Mouse (Mus musculus): ENCODE measurements at regions not wholly inside any gene's neighbourhood (a gene's known extent, or its start where the extent isn't known, plus 50 kb on each side); places are given as distances from the start of the nearest gene placed in this dataset.

- no peak for DNase-seq (ENCODE audit: low spot score)
Measured at GRCm38 (mm10) chr7:133468346-133468745, 133.6 kb downstream of the Tex36 start.

- no peak for DNase-seq (ENCODE audit: low spot score)
Measured at GRCm38 (mm10) chr7:133467579-133467978, 134.4 kb downstream of the Tex36 start.

GRCm38 (mm10) chr7:133459306-133459705 lies 142.7 kb downstream of the Tex36 start:
- no peak for DNase-seq (ENCODE audit: low spot score)

- no peak for DNase-seq (ENCODE audit: low spot score)
Measured at GRCm38 (mm10) chr7:133457436-133458324, 144.3 kb downstream of the Tex36 start.

GRCm38 (mm10) chr7:133450246-133450645 lies 151.7 kb downstream of the Tex36 start:
- DNase-seq (ENCODE audit: low spot score), result no peak

GRCm38 (mm10) chr7:133447079-133447478 lies 154.9 kb downstream of the Tex36 start:
- no peak for DNase-seq (ENCODE audit: low spot score)

- no peak for DNase-seq (ENCODE audit: low spot score)
Measured at GRCm38 (mm10) chr7:133441661-133442060, 160.3 kb downstream of the Tex36 start.

- no peak for DNase-seq (ENCODE audit: low spot score)
Measured at GRCm38 (mm10) chr7:133441169-133441568, 160.8 kb downstream of the Tex36 start.

GRCm38 (mm10) chr7:133440711-133441110 lies 161.2 kb downstream of the Tex36 start:
- DNase-seq (ENCODE audit: low spot score), result no peak

GRCm38 (mm10) chr7:133440086-133440485 lies 161.9 kb downstream of the Tex36 start:
- DNase-seq (ENCODE audit: low spot score), result no peak

- DNase-seq (ENCODE audit: low spot score), result no peak
Measured at GRCm38 (mm10) chr7:133438631-133439030, 163.3 kb downstream of the Tex36 start.

- DNase-seq (ENCODE audit: low spot score), result no peak
Measured at GRCm38 (mm10) chr7:133437866-133438265, 164.1 kb downstream of the Tex36 start.

- DNase-seq (ENCODE audit: low spot score), result no peak
Measured at GRCm38 (mm10) chr7:133435596-133436357, 166.2 kb downstream of the Tex36 start.

GRCm38 (mm10) chr7:133434027-133434820 lies 167.7 kb downstream of the Tex36 start:
- DNase-seq (ENCODE audit: low spot score), result no peak

- DNase-seq (ENCODE audit: low spot score), result no peak
Measured at GRCm38 (mm10) chr7:133432343-133432742, 169.6 kb downstream of the Tex36 start.

GRCm38 (mm10) chr7:133402072-133402471 lies 199.9 kb downstream of the Tex36 start:
- no peak for DNase-seq (ENCODE audit: low spot score)

GRCm38 (mm10) chr7:133400691-133401090 lies 201.3 kb downstream of the Tex36 start:
- no peak for DNase-seq (ENCODE audit: low spot score)

GRCm38 (mm10) chr7:133388716-133389115 lies 213.2 kb downstream of the Tex36 start:
- no peak for DNase-seq (ENCODE audit: low spot score)

GRCm38 (mm10) chr7:133382032-133382712 lies 219.8 kb downstream of the Tex36 start:
- no peak for DNase-seq (ENCODE audit: low spot score)

GRCm38 (mm10) chr7:133379373-133379772 lies 222.6 kb downstream of the Tex36 start:
- no peak for DNase-seq (ENCODE audit: low spot score)

GRCm38 (mm10) chr7:133378338-133378737 lies 223.6 kb downstream of the Tex36 start:
- no peak for DNase-seq (ENCODE audit: low spot score)
